In genomic region chr9:114585017-114585345, GRCm38 (mm10) we compare ENCODE assay signal across 8 mouse cellular contexts. TPM values are rescaled to one million over a fixed set of nuclear protein-coding genes. Genes with fewer than 3 reads are reported as not detected.
DNase-seq lines count a peak whose midpoint lies in the region; ATAC-seq and TF ChIP-seq lines count a peak whose summit lies in the region.
"Had no signal": no experiment of that assay in that cellular context is flagged by ENCODE, and none has a peak within 500 bp of the region (broad histone marks: within the 10 kb centered on the region; RNA-seq: fewer than 3 reads in every experiment).

No protein-coding gene starts in this region.

- H3K36me3 ChIP-seq in G1E (replicated peaks): peaks cover 50% of the 10 kb centered on the region
- peaks cover 44% of the 10 kb centered on the region for H3K36me3 ChIP-seq in embryonic facial prominence, embryonic 13.5 days
- peaks cover 32% of the 10 kb centered on the region for H3K36me3 ChIP-seq in midbrain, embryonic 14.5 days (ENCODE audit: control insufficient read depth, insufficient read depth, low read length)

- TF ChIP-seq CTCF in G1E (IDR thresholded peaks at IDR 0.05; ENCODE audit: low read depth, low read length): no peak

- H3K4me3 ChIP-seq in G1E (ENCODE audit: low read depth, low read length): no peak overlapping the region
- no peak overlapping the region for H3K4me3 ChIP-seq in embryonic facial prominence, embryonic 13.5 days
- no peak overlapping the region for H3K4me3 ChIP-seq in midbrain, embryonic 14.5 days (replicated peaks; ENCODE audit: low read depth, low read length)

- no peaks in the 10 kb centered on the region for H3K9me3 ChIP-seq in G1E (replicated peaks)
- H3K9me3 ChIP-seq in embryonic facial prominence, embryonic 13.5 days: no peaks in the 10 kb centered on the region
- H3K9me3 ChIP-seq in midbrain, embryonic 14.5 days (ENCODE audit: control insufficient read depth, low read length): no peaks in the 10 kb centered on the region

- peak overlapping the region; percentile 77 for H3K4me2 ChIP-seq in embryonic facial prominence, embryonic 13.5 days
- H3K4me2 ChIP-seq in midbrain, embryonic 14.5 days (ENCODE audit: low read length): no peak overlapping the region

- peaks cover 7% of the 10 kb centered on the region for H3K4me1 ChIP-seq in G1E (ENCODE audit: insufficient read depth, low read depth, low read length)
- H3K4me1 ChIP-seq in embryonic facial prominence, embryonic 13.5 days: peaks cover 13% of the 10 kb centered on the region
- H3K4me1 ChIP-seq in midbrain, embryonic 14.5 days (ENCODE audit: control insufficient read depth, insufficient read depth, low read length): peaks cover 6% of the 10 kb centered on the region

- WGBS in embryonic facial prominence, embryonic 13.5 days: 42% methylated on average over 5 of the region's 5 CpGs
- WGBS in midbrain, embryonic 14.5 days: 46% methylated on average over 5 of the region's 5 CpGs

- peak; percentile 39 to 57 for DNase-seq in kidney, postnatal 4 days
- no peak for DNase-seq in kidney, postnatal 25 days
- DNase-seq in G1E (ENCODE audit: low spot score): peak; percentile 12
- peak; percentile 9 for DNase-seq in midbrain, embryonic 14.5 days
- DNase-seq in left cerebral cortex, adult 8-10 months (ENCODE audit: low spot score in 2 of 2): no peak
- DNase-seq in layer of hippocampus, adult 18-20 months (ENCODE audit: low spot score in 2 of 2): no peak

- 0 out of 2 replicates have a peak overlapping the region, but pooled peaks have one; percentile 67 for H3K9ac ChIP-seq in embryonic facial prominence, embryonic 13.5 days
- no peak overlapping the region for H3K9ac ChIP-seq in midbrain, embryonic 14.5 days (replicated peaks; ENCODE audit: low read length)

- 0 out of 2 replicates have a peak overlapping the region, but pooled peaks have one; percentile 58 for H3K27ac ChIP-seq in embryonic facial prominence, embryonic 13.5 days
- no peak overlapping the region for H3K27ac ChIP-seq in midbrain, embryonic 14.5 days (replicated peaks; ENCODE audit: low read depth, low read length)

- no peaks in the 10 kb centered on the region for H3K27me3 ChIP-seq in G1E (ENCODE audit: insufficient read depth, low read length)
- no peaks in the 10 kb centered on the region for H3K27me3 ChIP-seq in embryonic facial prominence, embryonic 13.5 days
- no peaks in the 10 kb centered on the region for H3K27me3 ChIP-seq in midbrain, embryonic 14.5 days (ENCODE audit: control insufficient read depth, insufficient read depth, low read length)

- no peak for ATAC-seq in G1E (ENCODE audit: extremely low read depth, insufficient number of reproducible peaks, low FRiP score, poor library complexity, severe bottlenecking)
- no peak for ATAC-seq in embryonic facial prominence, embryonic 13.5 days (ENCODE audit: insufficient number of reproducible peaks, insufficient read depth, low FRiP score, low TSS enrichment, low read depth)
- no peak for ATAC-seq in midbrain, embryonic 14.5 days (ENCODE audit: low FRiP score, low TSS enrichment)

RNA-seq across cellular contexts. Expression of gene Trim71, which starts 20.8 kb away (rescaled TPM):
- total RNA-seq in G1E (2014; fragmentation: Nextera tagmentation) (not detected in 2 replicates), G1E (2017) (0.11 TPM in 1 of 2 replicates, not detected in the other)
- polyA plus RNA-seq in G1E (2012): not detected in 2 replicates
- 0.39 and 0.46 TPM in 2 replicates for polyA plus RNA-seq in embryonic facial prominence, embryonic 13.5 days (2015; fragmentation: Nextera tagmentation; extraction: Ambion mirVana)
- 0.15 and 0.16 TPM in 2 replicates for polyA plus RNA-seq in midbrain, embryonic 14.5 days (2014; fragmentation: Nextera tagmentation; extraction: Ambion mirVana)
- under 1 TPM; 0.46 to 0.67 (median 0.59) TPM for total RNA-seq in left cerebral cortex, adult 8-10 months (2022)
- 1 to 10 TPM; 1.2 to 2.0 TPM for total RNA-seq in layer of hippocampus, adult 18-20 months (2021)
- polyA plus RNA-seq: gonadal fat pad, adult 2 months had no signal

RNA-seq across cellular contexts. Expression of gene Cnot10, which starts 55.0 kb away (rescaled TPM):
- total RNA-seq in G1E (2014; fragmentation: Nextera tagmentation) (32.2 and 40.4 TPM in 2 replicates), G1E (2017) (45.0 and 45.8 TPM in 2 replicates)
- polyA plus RNA-seq in G1E (2012): 21.1 and 21.2 TPM in 2 replicates
- polyA plus RNA-seq in embryonic facial prominence, embryonic 13.5 days (2015; fragmentation: Nextera tagmentation; extraction: Ambion mirVana): 77.0 and 83.5 TPM in 2 replicates
- polyA plus RNA-seq in midbrain, embryonic 14.5 days (2014; fragmentation: Nextera tagmentation; extraction: Ambion mirVana): 44.0 and 56.7 TPM in 2 replicates
- 10 to 100 TPM; 42.6 to 48.7 (median 45.0) TPM for total RNA-seq in left cerebral cortex, adult 8-10 months (2022)
- 10 to 100 TPM; 50.5 to 54.1 TPM for total RNA-seq in layer of hippocampus, adult 18-20 months (2021)

Comparison
In these comparisons a context has a peak if more than half of its experiments do, and no peak if none do; other contexts are left out.
1. DNase-seq: peak in kidney, postnatal 4 days (2 of 2), G1E (single experiment) and midbrain, embryonic 14.5 days (single experiment); none in kidney, postnatal 25 days (0 of 2), left cerebral cortex, adult 8-10 months (0 of 2) and layer of hippocampus, adult 18-20 months (0 of 2).